Mouse (Mus musculus) ES-E14 (cell line): ENCODE measurements around the gene Ccdc177.

Experiments used
- CHD2 ChIP-seq: IDR thresholded peaks from 2 replicates; pipeline ENCODE4 v1.6.1; 2014; ENCODE audit warnings: mild to moderate bottlenecking, low read depth, low read length, inconsistent platforms
- HCFC1 ChIP-seq: IDR thresholded peaks from 2 replicates; pipeline ENCODE4 v1.6.1; 2012; ENCODE audit warnings: low read length, inconsistent platforms, borderline replicate concordance; ENCODE audit not compliant: insufficient read depth
- MAFK ChIP-seq: IDR thresholded peaks from 2 replicates; pipeline ENCODE4 v1.6.1; 2014; ENCODE audit warnings: mild to moderate bottlenecking, low read depth, low read length, inconsistent platforms; ENCODE audit not compliant: insufficient read depth
- ZC3H11A ChIP-seq: IDR thresholded peaks from 2 replicates; pipeline ENCODE4 v1.6.1; 2012; ENCODE audit warnings: low read depth, mild to moderate bottlenecking, inconsistent platforms, low read length, borderline replicate concordance
- ZNF384 ChIP-seq: IDR thresholded peaks from 2 replicates; pipeline ENCODE4 v1.6.1; 2012; ENCODE audit warnings: low read depth, low read length, inconsistent platforms

DNA sequence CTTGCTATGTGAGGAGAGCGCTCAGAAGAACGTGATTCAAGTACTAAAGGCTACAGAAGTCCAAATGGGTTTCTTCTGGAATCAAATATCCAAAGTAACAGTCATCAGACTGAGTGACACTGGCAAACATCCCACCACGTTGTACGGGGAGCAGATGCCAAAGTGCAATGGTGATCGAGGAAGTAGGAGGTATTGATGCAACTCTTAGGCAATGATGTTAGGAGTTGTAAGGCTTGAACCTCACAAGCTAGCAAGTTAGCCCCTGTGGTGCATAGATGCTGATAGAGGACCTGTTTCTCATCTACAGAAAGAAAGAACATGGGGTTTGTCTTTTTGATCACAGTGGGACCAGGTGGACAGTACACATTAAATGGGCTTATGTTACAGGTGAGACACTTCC is 2.5 kb upstream of the Ccdc177 start:
- TF ChIP-seq ZNF384 = no peak
- TF ChIP-seq HCFC1 = no peak
- no peak for TF ChIP-seq ZC3H11A
- no peak for TF ChIP-seq CHD2
- TF ChIP-seq MAFK = no peak
